Mouse (Mus musculus) CD4-positive helper T cell, adult 2 months (primary cell): ENCODE measurements around the gene Atp2a1.
"Not testable (repeated sequence)": the region's sequence is repeated elsewhere in the genome, so short reads cannot be mapped to it uniquely, and the experiment has no call there.

ENCODE experiments used
- DNase-seq: peaks from one replicate; pipeline ENCODE4 v3.0.0-alpha.2; 2012; ENCODE audit warnings: low read depth, missing footprints, low spot score

The Atp2a1 gene

GRCm38 (mm10) chr7:126416615-126417014 lies 46.3 kb downstream of the Atp2a1 start:
- no peak for DNase-seq

- no peak for DNase-seq
These were observed 48.2 kb downstream of the Atp2a1 start, which contains the start of gene Cd19 for GRCm38 (mm10) chr7:126414725-126415124. TSS of gene Cd19 (minus strand) at chr7:126414889.

- no peak for DNase-seq
These were observed 51.8 kb downstream of the Atp2a1 start for GRCm38 (mm10) chr7:126411061-126411460.

- no peak for DNase-seq
These were observed 54.2 kb downstream of the Atp2a1 start for GRCm38 (mm10) chr7:126408686-126409085.

- not testable (repeated sequence) for DNase-seq
These were observed 60.4 kb downstream of the Atp2a1 start for GRCm38 (mm10) chr7:126402518-126402917.

- DNase-seq = peak; percentile 85
These were observed 63.4 kb downstream of the Atp2a1 start for GRCm38 (mm10) chr7:126399548-126399947.

GRCm38 (mm10) chr7:126397822-126398221 lies 65.1 kb downstream of the Atp2a1 start:
- no peak for DNase-seq

GRCm38 (mm10) chr7:126397221-126397620 lies 65.7 kb downstream of the Atp2a1 start:
- DNase-seq = no peak

GRCm38 (mm10) chr7:126396298-126397119 lies 66.4 kb downstream of the Atp2a1 start, which contains the start of gene Nfatc2ip:
TSS of gene Nfatc2ip (minus strand) at chr7:126396737.
- peak; percentile 97 for DNase-seq
